Mouse (Mus musculus) erythroblast, embryonic 14.5 days (primary cell): Measurements from ENCODE around the gene Camk2d. TPM values are rescaled to one million over a fixed set of nuclear protein-coding genes. Genes with fewer than 3 reads are reported as not detected.

Source experiments
- H3K27me3 ChIP-seq: 2 replicates; pipeline ENCODE4 v1.6.1; 2012; ENCODE audit warnings: inconsistent platforms; ENCODE audit not compliant: control insufficient read depth
- H3K36me3 ChIP-seq: 2 replicates; pipeline ENCODE4 v1.6.1; 2012; ENCODE audit warnings: mild to moderate bottlenecking, inconsistent platforms; ENCODE audit not compliant: control insufficient read depth
- H3K4me1 ChIP-seq: 2 replicates; pipeline ENCODE4 v1.6.1; 2012; ENCODE audit warnings: inconsistent platforms; ENCODE audit not compliant: control insufficient read depth
- H3K4me3 ChIP-seq: replicated peaks from 2 replicates; pipeline ENCODE3; 2012; ENCODE audit warnings: moderate library complexity, mild to moderate bottlenecking, inconsistent platforms
- H3K9me3 ChIP-seq: 2 replicates; pipeline ENCODE4 v1.6.1; 2012; ENCODE audit warnings: low read length, inconsistent platforms, mixed read lengths; ENCODE audit not compliant: control insufficient read depth
- GATA1 ChIP-seq: IDR thresholded peaks from 2 replicates; pipeline ENCODE4 v1.6.1; 2012; ENCODE audit warnings: low read length, inconsistent platforms, mixed read lengths
- TAL1 ChIP-seq: IDR thresholded peaks from 3 replicates; pipeline ENCODE4 v1.6.1; 2012; ENCODE audit warnings: low read length, inconsistent platforms, mixed read lengths
- polyA plus RNA-seq: library from polyadenylated mRNA; stranded (reverse); fragments of >175 nt; gene quantifications from 2 replicates; pipeline ENCODE4 v1.2.3, GENCODE M21; 2012

Camk2d gene
- polyA plus RNA-seq, 1 experiment = not detected

GRCm38 (mm10) chr3:126764745-126765144 is 168.6 kb downstream of the Camk2d start:
- no peaks in the 10 kb centered on the region for H3K27me3 ChIP-seq
- no peak for TF ChIP-seq TAL1
- no peak for TF ChIP-seq GATA1
- H3K36me3 ChIP-seq = no peaks in the 10 kb centered on the region
- H3K4me3 ChIP-seq = no peak overlapping the region
- peaks cover 2% of the 10 kb centered on the region; the same call in 1 of the 2 replicates for H3K9me3 ChIP-seq
- no peaks in the 10 kb centered on the region for H3K4me1 ChIP-seq

DNA sequence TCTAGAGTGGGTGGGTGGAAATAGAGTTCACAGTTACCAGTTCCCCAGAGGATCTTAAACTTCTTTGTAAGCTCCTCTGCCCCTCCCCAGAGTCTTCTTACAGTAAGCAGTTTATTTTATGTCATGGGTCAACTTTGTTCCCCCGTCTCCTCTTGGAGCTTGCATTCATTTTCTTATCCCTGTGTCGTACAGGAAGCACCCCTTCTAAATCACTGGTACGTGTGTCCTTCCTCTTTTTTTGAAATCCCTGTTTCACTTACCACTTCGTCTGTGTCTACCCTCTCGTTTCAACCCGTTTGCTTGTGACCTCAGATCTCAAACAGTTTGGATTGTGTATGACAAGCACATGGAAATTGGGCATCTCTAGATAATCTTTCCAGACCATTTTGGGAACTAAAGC is 174.0 kb downstream of the Camk2d start:
- Histone ChIP-seq H3K4me1 (no peaks in the 10 kb centered on the region), H3K27me3 (no peaks in the 10 kb centered on the region), H3K9me3 (no peaks in the 10 kb centered on the region), H3K36me3 (no peaks in the 10 kb centered on the region), H3K4me3 (no peak overlapping the region)
- TF ChIP-seq GATA1 = no peak
- TF ChIP-seq TAL1 = no peak

GRCm38 (mm10) chr3:126771032-126771431 is 174.9 kb downstream of the Camk2d start:
- Histone ChIP-seq H3K4me1 (no peaks in the 10 kb centered on the region), H3K4me3 (no peak overlapping the region), H3K9me3 (no peaks in the 10 kb centered on the region), H3K27me3 (no peaks in the 10 kb centered on the region), H3K36me3 (no peaks in the 10 kb centered on the region)
- TF ChIP-seq TAL1 = no peak
- TF ChIP-seq GATA1 = no peak

- TF ChIP-seq TAL1 (no peak), GATA1 (no peak)
- Histone ChIP-seq H3K4me3 (no peak overlapping the region), H3K9me3 (no peaks in the 10 kb centered on the region), H3K36me3 (no peaks in the 10 kb centered on the region), H3K4me1 (no peaks in the 10 kb centered on the region), H3K27me3 (no peaks in the 10 kb centered on the region)
Measured at GRCm38 (mm10) chr3:126771541-126771940, 175.4 kb downstream of the Camk2d start.

DNA sequence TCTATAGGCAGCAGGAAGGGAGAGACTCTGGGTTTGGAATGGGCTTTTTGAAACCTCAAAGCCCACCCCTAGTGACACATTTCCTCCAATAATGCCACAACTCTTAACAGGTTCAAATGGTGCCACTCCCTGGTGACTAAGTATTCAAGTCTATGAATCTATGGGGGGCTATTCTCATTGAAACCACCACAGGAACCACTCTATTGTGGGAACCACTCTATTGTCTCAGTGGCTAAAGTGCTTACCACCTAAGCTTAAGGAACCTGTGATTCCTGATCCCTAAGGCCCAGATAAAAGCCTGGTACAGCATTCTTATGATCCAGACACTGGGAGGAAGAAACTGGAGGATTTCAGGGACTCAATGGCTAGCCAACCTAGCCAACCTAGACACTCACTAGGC is 179.9 kb downstream of the Camk2d start:
- TF ChIP-seq TAL1 (no peak), GATA1 (no peak)
- Histone ChIP-seq H3K9me3 (no peaks in the 10 kb centered on the region), H3K36me3 (no peaks in the 10 kb centered on the region), H3K27me3 (no peaks in the 10 kb centered on the region), H3K4me1 (no peaks in the 10 kb centered on the region), H3K4me3 (no peak overlapping the region)

DNA sequence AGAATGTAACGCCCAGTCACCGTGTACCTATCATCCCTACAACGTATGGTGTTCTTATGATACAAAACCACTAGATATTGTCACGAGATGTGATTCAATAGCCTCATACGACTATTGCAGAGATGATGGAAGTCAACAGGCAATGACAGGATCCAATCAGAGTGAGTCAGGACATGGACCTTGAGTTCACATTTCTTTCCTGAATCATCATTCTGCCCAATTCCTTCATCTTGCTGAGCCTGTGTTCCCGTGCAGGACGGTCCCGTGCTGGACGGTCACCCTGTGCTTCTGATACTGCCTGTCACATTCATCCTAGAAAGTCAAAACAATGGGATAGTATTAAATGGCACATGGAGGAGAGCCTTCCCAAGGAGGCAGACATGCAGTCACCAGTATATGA is 181.0 kb downstream of the Camk2d start:
- H3K36me3 ChIP-seq = no peaks in the 10 kb centered on the region
- no peaks in the 10 kb centered on the region for H3K9me3 ChIP-seq
- H3K4me3 ChIP-seq = no peak overlapping the region
- H3K27me3 ChIP-seq = no peaks in the 10 kb centered on the region
- TF ChIP-seq GATA1 = no peak
- TF ChIP-seq TAL1 = no peak
- no peaks in the 10 kb centered on the region for H3K4me1 ChIP-seq

- TF ChIP-seq TAL1 (no peak), GATA1 (no peak)
- Histone ChIP-seq H3K36me3 (no peaks in the 10 kb centered on the region), H3K27me3 (no peaks in the 10 kb centered on the region), H3K4me3 (no peak overlapping the region), H3K9me3 (no peaks in the 10 kb centered on the region), H3K4me1 (no peaks in the 10 kb centered on the region)
Measured at GRCm38 (mm10) chr3:126777879-126778278, 181.8 kb downstream of the Camk2d start.

GRCm38 (mm10) chr3:126780014-126780615 is 184.0 kb downstream of the Camk2d start:
- H3K27me3 ChIP-seq = no peaks in the 10 kb centered on the region
- no peaks in the 10 kb centered on the region for H3K9me3 ChIP-seq
- H3K4me1 ChIP-seq = no peaks in the 10 kb centered on the region
- no peak overlapping the region for H3K4me3 ChIP-seq
- TF ChIP-seq TAL1 = no peak
- TF ChIP-seq GATA1 = no peak
- H3K36me3 ChIP-seq = no peaks in the 10 kb centered on the region

GRCm38 (mm10) chr3:126793035-126793964 is 197.2 kb downstream of the Camk2d start:
- Histone ChIP-seq H3K4me1 (no peaks in the 10 kb centered on the region), H3K4me3 (no peak overlapping the region), H3K27me3 (no peaks in the 10 kb centered on the region), H3K9me3 (no peaks in the 10 kb centered on the region), H3K36me3 (no peaks in the 10 kb centered on the region)
- no peak for TF ChIP-seq GATA1
- no peak for TF ChIP-seq TAL1
